Mouse (Mus musculus) urinary bladder, postnatal 4 days (tissue): Measurements from ENCODE around the gene Ube2m.

Experiments used
- DNase-seq, 2 experiments: peaks; one replicate each; pipeline ENCODE4 v3.0.0; 2021 to 2022; ENCODE audit warnings: low spot score in 2 of 2

Gene Ube2m

DNA sequence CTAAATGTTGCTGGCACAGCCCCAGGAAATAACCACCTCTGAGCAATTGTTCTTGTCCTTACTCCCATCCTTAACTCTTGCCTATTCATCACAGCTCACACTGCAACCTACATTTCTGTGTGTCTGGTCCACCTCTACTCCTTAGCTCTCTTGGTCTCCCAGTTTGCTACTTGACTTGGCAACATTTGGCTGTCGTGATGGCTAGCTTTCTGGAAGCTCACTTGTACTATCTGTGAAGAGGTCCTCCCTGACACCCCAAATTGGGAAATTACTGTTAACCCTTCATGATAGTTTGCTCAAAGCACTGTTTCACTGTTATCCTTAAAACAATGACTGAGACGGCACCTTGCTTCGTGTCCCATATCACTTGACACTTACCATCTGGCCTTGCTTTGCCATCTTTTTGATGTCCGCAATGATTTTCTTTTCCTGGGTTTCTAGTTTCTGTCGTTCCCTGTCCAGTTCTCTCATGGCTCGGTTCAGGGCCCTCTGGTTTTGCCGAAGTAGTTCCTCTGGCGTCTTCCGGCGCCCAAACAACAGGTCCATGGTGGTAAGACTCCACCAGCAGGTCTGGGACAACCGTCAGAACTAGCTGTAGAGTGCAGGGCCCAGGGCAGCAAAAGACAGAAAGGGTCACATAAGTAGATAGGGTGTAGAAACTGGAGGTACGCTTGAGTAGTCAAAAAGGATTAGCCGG is 4.5 kb downstream of the Ube2m start:
- no peak for DNase-seq

DNA sequence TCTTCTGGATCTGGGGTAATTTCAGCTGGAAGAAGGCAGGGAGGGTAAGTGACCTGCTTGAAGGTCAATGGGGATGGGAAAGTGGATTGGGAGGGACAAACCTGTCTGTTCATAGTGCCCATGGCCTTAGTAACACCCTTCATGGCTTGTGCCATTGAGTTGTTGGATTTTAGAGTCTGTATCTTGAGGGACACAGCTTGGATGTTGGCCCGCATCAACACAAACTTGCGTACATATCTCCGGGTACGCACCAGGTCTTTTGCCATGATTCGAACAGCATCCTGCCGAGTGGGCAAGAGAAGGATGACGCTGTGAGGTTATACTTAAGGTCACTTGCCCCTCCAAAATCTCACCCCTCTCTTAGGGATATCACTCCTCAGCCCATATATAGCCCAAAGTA is 5.5 kb downstream of the Ube2m start:
- DNase-seq: no peak

DNA sequence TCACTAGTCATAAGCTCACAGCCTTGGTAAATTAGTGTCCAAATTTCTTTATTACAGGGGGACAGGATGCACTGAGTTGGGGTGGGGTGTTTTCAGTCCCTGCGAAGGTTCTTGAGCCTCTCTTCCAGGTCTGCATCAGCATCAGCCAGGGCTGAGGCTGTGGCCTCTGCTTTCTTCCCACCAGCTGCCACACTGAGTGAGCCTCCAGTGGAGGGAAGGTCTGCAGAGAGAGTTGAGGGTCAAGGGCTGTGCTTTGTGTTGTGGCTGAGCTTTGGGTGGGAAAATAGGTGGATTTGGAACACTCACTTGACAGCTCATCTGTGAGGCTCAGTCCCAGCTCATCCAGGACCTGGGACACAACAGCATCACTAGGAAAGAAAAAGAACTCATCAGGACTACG is 6.1 kb downstream of the Ube2m start:
- DNase-seq: no peak

DNA sequence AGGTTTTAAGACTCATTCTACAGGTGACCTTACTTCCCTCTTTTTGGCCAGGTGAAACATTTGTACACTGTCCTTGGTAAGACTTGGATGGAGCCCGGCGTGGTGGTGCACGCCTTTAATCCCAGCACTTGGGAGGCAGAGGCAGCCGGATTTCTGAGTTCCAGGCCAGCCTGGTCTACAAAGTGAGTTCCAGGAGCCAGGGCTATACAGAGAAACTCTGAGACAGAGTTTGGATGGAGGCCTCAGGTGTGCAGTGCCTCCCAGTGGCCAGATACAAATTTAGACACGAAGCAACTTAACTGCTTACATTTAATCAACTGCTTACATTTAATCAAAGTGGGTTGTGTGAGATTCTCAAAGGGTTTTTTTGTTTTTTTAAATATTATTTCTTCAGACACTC is 7.0 kb downstream of the Ube2m start:
- DNase-seq: no peak

DNA sequence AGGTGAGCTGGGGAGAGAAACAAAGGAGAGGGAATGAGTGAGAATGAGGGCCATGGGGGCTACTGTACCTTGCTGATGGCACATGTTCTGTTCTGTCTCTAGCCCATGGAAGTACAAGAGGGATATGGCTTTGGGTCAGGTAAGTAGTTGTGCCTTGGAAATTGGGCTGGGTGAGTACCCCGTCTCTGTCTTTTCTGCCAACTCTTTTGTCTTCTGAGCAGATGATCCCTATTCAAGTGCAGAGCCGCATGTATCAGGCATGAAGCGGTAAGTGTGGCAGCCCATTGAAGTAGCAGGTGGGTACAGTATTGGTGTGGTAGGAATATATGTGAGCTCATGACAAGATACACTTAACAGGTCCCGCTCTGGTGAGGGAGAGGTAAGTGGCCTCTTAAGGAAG is 9.1 kb downstream of the Ube2m start:
- DNase-seq: no peak

DNA sequence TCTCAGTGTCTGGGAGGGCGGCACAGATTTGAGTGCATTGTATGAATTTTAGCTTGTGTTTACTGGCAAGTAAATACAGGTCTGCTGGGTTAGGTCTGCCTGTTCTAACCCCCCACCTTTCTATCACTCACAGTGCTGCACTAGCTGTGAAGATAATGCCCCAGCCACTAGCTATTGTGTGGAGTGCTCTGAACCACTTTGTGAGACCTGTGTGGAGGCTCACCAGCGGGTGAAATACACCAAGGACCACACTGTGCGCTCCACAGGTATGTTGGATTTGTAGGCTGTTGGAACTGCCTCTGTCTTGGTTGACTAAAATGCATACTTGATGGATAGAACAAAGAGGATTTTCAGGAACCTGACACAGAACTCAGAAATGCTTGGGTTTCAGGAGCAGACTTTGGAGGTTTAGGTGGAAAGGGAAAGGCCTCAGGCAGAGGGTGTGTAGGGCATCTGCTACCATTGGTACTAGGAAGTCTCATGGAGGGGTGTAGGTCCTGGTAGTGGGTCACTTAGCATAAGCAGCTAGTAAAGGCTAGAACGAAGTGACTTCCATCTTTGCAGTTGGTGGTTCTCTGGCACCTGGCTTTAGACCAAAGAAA is 12.5 kb downstream of the Ube2m start:
- DNase-seq: no peak

DNA sequence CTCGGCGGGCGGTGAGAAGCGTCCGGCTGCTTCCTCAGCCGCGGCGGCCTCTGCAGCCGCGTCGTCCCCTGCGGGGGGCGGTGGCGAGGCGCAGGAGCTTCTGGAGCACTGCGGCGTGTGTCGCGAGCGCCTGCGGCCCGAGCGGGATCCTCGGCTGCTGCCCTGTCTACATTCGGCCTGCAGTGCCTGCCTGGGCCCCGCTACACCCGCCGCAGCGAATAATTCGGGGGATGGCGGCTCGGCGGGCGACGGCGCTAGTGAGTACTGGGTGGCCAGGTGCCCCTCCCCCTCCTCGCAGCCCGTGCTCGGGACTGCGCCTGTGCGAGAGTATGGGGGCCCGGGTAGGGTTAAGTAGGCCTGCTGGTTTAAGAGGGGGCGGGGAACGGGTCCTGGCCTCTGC is 13.3 kb downstream of the Ube2m start:
- DNase-seq: peak; percentile 80 to 83

DNA sequence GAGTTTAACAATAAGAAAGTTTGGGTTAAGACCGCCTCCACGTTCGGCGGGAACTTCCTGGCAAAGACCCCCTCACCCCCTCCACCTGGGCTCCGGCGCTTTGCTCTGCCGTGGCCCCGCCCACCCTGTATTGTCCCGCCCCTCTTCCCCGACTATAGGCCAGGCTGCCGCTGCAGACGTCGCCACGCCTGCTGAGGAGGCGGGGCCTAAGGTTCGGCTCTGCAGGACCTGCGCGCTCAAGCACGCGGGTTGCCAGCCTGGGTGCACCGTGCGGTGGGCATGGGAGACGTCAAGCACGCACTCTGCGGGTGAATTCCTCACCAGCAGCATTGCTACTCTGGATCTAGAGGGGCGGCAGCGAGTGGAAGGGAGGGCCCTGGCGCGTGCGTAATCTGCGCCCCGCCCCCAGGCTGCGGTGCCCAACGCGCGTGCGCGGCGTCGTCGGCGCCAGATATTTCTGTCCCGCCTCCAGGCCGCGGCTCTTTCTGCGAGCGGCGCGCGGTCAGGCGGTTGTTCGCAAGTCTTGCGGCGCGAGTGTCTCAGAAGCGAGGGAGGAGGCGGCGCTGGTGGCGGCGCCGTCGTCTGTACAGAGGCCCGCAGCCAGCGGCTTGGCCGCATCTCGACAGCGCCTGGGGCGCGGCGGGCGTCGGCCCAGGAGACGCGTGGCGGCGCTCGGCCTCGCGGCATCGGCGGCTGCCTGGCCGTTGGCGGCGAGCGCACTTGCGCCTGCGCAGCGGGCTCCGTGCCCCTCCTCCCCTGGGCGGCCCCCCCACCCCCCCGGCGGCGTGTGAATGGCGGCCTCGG is 13.9 kb downstream of the Ube2m start:
- DNase-seq: peak; percentile 93

DNA sequence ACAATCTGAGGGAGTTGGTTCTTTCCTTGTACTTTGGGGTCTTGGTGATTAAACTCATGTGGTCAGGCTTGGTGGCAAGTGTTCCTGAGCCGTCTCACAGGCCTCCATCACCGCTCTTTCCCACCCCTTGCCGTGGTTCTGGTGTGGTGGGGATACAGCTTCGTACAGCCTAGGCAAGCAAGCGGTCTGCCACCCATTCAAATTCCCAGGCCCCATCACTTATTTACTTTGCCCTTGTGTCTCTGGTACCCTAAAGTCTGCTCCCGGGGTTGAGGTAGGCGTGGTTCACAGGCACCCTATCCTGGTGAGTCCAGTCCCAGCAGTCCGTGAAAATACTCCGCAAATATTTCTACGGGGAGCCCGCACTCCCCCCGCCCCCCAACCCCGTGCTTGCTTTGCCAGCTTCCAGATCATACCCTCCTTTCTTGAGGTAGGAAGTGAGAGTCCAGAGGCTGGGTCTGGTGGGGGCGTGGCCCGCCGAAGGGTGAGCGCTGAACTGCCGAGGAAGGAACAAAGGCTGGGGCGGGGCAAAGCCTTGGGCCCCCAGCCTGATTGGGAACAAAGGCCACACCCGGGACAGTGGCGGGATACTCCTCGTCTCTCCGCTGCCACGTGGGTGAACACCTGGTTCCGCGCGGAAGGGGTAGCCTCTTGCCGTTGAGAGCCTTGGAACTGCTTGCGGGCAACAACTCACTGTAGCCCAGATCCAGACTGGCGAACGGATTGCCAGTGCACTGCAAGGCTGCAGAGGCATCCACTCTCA is 15.1 kb downstream of the Ube2m start:
- DNase-seq: peak; percentile 77 to 79

DNA sequence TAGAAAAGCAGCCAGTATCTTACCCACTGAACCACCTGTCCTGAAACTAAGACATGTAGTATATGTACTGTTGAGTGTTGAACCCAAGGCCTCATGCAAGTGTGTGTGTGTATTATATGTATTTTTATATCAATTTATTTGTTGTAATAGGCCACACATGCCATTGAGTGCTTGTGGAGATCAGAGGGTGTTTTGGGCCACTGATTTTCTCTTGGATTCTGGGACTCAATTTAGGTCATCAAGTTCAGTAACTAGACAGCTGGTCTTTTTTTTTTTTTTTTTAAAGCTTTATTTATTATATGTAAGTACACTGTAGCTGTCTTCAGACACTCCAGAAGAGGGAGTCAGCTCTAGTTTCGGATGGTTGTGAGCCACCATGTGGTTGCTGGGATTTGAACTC is 22.9 kb downstream of the Ube2m start:
- DNase-seq: no peak

DNA sequence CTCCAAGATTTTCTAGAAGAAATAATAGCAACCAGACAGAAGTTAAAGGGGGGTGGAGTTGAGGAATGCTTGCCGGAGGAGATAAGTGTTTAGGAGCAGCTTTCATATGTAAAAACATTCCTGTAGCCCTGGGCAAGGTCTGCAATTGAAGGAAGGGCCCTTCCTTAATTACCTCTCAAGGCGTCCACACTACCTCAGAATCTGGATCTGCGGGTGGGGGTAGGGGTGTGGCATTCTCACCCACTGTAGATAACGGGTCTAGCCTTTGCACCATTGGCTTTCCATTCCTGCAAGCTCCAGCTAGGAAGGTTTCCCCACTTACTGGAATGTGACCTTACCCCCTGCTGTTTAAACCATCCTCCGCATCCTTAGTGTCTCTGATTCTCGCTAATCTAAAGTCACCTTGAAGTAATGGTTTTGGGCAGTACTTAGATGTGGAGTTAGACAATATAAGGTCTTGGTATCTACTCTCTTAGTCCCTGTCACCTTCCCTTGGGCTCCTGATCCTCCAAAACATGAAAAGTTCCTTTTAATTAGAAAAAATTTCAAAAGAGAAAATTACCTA is 23.7 kb downstream of the Ube2m start:
- no peak for DNase-seq

DNA sequence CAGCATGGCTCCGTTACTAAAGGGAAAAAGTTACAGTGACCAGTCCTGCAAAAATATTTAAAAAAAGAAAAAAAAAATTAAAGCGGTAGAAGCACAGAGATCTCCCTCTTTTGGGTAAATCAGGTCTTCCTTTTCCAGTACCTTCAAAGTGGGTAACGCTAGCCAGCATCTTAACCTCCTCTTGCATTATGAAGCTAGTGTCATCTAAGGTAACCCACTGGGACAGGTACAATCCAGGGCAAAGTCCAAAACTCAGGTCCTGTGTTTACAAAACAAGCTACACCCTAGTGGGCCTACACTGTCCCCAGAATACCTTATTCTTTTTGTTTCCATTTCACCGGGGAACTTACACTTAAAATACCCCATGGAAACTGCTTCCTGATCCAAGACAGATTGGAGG is 24.4 kb downstream of the Ube2m start:
- DNase-seq: no peak

DNA sequence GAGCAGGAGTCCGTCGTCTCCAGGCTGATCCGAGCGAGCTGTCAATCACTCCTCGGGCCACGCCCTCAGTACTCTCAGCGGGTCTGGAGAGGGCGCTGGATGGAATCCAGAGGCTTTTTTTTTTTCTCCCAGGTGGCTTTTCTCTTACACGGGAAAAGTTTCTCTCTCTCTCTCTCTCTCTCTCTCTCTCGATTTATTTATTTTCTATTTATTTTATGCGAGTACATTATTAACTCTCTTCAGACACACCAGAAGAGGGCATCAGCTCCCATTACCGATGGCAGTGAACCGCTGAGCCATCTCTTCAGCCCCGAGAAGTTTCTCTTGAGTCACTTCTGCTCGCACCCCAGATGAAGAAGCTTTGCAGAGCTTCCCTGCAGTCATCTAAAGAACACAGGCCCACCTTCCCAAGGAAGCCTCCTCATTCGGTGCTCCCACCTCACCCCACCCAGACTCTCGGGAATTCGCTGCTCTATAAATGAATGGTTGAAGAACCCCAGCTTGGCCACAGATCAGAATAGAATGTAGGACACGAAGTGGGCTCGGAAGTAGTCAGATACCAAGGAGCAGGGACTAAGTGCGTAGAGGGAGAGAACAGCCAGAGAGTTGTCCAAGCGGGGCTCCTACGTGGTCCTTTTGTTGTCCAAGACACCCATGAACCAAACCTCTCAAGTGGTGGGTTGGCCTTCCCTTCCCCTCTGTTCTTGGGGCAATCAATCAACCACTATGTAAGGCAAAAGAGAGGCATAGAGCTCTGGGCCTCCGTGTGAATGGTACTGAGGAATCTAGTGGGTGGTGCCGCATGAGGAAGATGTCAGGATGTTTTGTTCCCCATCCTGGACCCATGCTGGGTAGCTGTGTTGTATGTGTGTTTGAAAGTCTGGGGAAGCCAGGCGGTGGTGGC is 27.8 kb downstream of the Ube2m start, which contains the start of gene Zbtb45:
Gene Zbtb45, minus strand, starts transcription at position 30 of the 904 bp plus-strand sequence.
- DNase-seq: no peak

DNA sequence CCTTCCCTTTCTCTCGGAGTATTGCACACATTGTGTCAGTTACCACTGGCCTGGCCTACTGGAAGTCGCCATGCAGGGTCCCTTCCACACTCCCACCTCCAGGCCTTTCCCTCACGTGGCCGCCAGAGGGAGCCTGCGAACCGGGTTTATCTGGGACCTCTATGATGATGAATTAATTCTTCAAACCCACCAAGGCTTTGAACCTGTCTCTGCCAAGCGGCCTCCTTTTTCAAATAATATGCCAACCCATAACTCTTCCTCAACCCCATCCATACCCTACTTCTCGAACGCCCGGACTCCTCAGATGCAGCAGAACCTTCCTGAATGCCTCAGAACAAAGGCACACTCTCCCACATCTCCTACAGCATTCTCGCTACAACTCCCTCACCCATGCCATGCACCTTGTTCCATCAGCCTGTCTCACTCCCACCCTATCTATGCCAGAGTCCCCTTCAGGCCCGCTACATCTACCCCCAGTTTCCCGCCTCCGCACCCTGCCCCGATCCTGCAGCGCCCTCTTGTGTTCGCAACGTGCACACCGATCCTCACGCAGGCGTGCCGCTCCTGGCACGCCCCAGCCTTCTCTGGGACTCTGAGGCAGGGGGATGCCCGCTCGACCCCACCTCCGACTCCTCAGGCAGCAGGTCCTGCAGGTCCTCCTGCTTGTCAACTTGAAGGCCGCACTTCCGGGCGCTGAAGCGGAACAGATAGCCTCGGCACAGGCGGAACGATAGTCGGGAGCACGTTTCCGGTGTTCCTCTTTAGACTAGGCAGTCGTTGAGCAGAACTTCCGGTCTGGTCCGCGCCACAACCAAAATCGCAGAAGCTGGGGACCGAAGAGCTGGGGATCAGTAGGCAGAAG is 28.7 kb downstream of the Ube2m start:
- DNase-seq: peak; percentile 91 to 92

DNA sequence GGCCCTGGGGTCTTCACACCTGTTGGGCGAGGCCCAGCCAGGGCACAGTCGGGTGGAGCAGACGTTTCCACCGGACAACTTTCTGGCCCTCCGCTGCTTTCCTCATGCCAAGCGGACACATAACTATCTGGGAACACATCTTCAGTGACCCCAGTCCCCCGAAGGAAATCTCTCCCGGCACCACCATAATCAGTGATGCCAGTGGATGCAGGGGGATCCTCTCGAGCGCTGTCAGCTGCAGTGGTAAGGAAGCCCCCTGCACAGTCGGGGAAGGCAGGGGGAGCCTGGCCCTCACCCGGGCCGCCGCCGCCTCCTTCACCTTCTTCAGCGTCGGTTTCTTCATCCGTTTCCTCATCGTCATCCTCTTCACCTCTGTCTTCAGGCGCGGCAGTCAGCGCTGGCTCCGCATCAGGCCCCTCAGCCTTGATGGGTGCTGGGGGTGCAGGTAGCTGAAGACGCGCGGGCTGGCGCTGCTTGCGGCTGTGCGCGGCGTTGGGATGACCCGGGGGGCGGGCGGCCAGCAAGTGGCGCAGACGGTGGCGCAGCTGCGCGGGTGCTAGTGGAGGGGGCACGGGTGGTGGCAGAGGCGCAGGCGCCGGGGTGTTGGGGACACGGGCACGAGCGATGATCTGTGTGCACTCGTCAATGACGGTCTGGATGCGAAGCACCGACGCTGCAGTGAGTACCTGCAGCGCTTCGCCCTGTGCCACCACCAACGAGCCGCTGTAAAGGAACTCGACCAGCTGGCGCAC is 30.6 kb downstream of the Ube2m start:
- no peak for DNase-seq

DNA sequence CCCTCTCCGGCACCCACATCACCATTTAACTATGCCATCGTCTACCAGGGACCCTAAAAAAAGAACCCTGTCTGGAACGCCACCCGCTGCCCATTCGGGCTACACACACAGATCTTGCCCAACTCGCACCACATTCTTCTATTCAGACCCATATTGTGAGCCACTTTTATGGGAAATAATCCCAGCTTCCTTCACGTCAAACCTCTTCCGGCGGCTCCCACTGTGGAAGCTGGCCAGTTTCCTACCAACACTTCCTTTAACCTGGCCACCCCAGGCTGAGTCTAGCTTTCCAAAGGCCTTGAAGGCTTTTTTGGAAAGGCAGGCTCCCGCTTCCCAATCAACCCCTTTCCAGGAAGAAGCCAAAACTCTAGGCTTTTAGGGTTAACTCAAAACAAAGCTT is 31.5 kb downstream of the Ube2m start:
- DNase-seq: no peak

DNA sequence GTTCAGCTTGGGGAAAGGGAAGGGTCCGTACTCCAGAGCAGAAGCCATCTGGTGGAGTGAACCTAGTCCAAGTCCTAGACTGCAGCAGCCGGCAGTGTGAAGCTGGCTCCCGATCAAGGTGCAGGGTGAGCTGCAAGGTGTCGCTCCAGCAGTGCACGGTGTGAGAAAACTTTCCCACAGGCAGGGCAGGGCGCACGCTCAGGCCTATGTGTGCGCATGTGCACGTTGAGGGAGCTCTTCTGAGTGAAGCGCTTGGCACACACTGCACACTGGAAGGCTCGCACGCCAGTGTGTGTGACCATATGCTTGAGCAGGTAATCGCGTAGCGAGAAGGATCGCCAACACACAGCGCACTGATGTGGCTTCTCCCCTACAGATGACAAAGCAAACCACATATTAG is 32.1 kb downstream of the Ube2m start:
- DNase-seq: no peak

DNA sequence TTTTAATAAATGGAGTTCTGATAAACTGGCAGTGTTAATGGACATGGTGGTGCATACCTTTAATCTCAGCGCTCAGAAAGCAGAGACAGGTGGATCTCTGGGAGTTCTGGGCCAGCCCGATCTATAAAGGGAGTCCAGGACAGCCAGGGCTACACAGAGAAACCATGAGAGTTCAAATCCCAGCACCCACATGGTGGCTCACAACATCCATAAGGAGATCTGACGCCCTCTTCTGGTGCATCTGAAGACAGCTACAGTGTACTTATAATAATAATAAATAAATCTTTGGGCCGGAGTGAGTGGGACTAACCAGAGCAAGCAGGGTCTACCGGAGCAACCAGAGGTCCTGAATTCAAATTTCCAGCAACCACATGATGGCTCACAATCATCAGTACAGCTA is 34.7 kb downstream of the Ube2m start:
- DNase-seq: no peak

DNA sequence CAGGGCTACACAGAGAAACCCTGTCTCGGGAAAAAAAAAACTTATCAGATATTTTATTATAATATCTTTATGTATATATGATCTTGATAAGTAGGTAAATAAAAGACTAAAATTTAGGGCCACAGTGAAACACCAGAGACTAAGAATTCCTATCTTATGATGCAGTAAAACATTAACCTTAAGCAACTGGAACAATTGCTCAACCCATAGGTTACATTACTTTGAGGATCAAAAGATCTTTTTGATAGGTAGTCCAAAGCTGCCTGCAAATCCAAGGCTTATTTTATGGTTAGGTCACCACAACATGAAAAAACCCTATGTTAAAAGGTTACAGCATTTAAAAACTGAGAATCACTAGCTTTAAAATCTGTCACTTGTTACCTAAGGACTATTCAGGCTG is 36.5 kb downstream of the Ube2m start:
- DNase-seq: no peak
